Mouse (Mus musculus): Measurements from ENCODE around the gene Ltbr. TPM values are rescaled to one million over a fixed set of nuclear protein-coding genes. Genes with fewer than 3 reads are reported as not detected.

Gene Ltbr
- total RNA-seq (2021): 10 to 100 TPM; 88.9 to 89.8 TPM
- long read RNA-seq, experiment 1, transcript Ltbr-201 (10 exons, 2,107 nt): major isoform, 24 of 50 reads
- long read RNA-seq, experiment 1, partial matches to known transcripts: 10 of 50 reads
- long read RNA-seq, experiment 1, other reads (novel, unspliced or antisense): 16 of 50 reads
- long read RNA-seq, experiment 2, transcript Ltbr-201 (10 exons, 2,107 nt): major isoform, 15 of 46 reads
- long read RNA-seq, experiment 2, partial matches to known transcripts: 13 of 46 reads
- long read RNA-seq, experiment 2, other reads (novel, unspliced or antisense): 18 of 46 reads

DNA sequence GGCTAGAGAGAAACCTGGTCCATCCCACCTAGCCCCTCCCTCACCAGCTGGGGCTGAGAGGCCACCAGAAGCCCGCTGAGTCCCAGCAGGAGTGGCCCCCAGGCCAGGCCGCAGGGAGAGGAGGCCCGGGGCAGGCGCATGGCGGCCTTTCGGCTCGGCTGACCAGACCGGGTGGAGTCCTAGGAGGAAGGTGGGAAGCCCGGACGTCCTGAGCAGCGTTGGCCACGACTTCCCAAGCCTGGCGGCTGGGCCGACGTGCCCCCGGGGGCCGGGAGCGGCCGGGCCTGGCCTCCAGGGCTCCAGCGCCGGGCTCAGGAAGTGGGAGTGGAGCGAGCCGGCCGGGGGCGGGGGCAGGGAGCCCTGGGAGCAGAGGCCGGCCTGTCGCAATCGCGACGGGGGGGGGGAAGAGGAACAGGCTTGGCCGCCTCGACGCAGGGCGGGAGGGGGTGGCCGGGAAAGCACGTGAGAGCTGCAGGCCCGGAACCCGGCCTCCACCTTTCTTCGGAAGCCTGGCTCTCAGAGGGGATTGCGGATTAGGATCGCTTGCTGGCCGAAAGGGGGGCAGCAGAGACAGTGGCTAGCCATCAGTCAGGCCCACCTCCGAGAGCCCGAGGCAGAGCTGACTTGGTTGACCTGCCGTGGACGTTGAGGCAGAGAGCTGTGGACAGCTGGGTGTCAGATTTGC lies at the start of gene Ltbr:
Gene Ltbr, minus strand, starts transcription at position 340 of the 685 bp plus-strand sequence.
- peak; percentile 80 to 84 for DNase-seq (ENCODE audit: low spot score in 2 of 2)

GRCm38 (mm10) chr6:125363021-125363420 lies 49.3 kb upstream of the Ltbr start:
- no peak for DNase-seq (ENCODE audit: low spot score in 2 of 2)

GRCm38 (mm10) chr6:125361467-125362291 lies 48.0 kb upstream of the Ltbr start:
- peak in 1 of 2 experiments; percentile 41 for DNase-seq (ENCODE audit: low spot score in 2 of 2)

- DNase-seq (ENCODE audit: low spot score in 2 of 2): no peak
Observed at GRCm38 (mm10) chr6:125360846-125361245, 47.2 kb upstream of the Ltbr start.

GRCm38 (mm10) chr6:125359999-125360398 lies 46.3 kb upstream of the Ltbr start:
- peak in 1 of 2 experiments; percentile 36 for DNase-seq (ENCODE audit: low spot score in 2 of 2)

GRCm38 (mm10) chr6:125357334-125357733 lies 43.6 kb upstream of the Ltbr start:
- DNase-seq (ENCODE audit: low spot score in 2 of 2): no peak

DNA sequence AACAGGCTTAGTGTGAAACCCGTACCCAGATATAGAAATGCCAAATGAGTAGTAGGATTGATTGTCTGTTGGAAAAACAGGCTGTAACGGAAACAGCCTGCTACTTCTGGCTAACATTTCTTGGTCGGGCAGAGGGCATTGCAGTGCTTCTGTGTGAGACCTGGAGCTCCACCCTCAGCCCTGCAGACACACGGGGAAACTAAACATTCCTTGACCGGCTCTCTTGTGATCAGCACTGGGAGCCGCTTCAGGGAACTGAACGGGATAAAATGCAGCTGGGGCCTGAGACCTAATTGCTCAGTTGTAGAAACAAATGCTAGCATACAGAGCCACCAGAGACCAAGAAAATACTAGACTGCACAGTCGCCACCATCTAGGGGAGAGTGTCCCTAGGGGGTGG lies 42.6 kb upstream of the Ltbr start:
- no peak for DNase-seq (ENCODE audit: low spot score in 2 of 2)

- DNase-seq (ENCODE audit: low spot score in 2 of 2): no peak
Observed at GRCm38 (mm10) chr6:125355197-125355741, 41.6 kb upstream of the Ltbr start.

- peak in 1 of 2 experiments; percentile 58 for DNase-seq (ENCODE audit: low spot score in 2 of 2)
Observed at GRCm38 (mm10) chr6:125354352-125355151, 40.9 kb upstream of the Ltbr start.

GRCm38 (mm10) chr6:125353655-125354054 lies 40.0 kb upstream of the Ltbr start:
- no peak for DNase-seq (ENCODE audit: low spot score in 2 of 2)

GRCm38 (mm10) chr6:125353221-125353620 lies 39.5 kb upstream of the Ltbr start:
- DNase-seq (ENCODE audit: low spot score in 2 of 2): no peak

DNA sequence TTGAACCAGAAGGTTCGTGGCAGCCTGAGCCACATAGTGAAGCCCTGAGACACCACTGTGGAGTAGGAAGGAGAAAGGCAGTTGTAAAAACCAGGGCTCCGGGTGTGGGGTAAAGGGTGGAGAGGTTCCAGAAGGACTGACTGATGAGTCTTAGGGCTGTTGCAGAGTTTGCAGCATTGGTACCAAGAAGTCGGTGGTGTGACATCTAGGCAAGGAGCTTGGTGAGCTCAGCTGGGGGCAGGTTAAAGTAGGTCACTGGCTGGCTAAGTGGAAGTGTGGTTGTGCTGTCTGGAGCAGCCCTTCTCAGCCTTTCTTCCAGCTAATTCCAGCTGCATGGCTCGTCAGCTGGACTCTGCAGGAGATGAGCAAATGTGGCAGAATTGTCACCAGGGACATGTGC lies 39.1 kb upstream of the Ltbr start:
- DNase-seq (ENCODE audit: low spot score in 2 of 2): no peak

DNA sequence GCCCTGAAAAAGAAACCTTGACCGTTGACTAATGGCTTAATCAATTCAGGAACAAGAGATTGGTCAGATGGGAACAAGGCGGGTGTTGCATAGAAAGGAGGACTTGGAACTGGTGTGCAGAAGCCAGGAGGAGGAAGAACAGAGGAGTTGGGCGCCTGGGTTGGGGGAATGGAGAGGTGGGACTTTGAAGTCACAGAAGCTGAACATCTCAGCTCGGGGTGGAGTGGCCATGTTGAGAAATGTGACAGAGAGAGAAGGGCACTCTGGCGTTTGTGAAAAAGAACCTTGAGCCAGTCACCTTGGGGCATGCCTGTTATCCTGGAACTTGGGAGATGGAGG lies 38.3 kb upstream of the Ltbr start:
- no peak for DNase-seq (ENCODE audit: low spot score in 2 of 2)

- DNase-seq (ENCODE audit: low spot score in 2 of 2): peak; percentile 52 to 62
Observed at GRCm38 (mm10) chr6:125351368-125352045, 37.8 kb upstream of the Ltbr start.

DNA sequence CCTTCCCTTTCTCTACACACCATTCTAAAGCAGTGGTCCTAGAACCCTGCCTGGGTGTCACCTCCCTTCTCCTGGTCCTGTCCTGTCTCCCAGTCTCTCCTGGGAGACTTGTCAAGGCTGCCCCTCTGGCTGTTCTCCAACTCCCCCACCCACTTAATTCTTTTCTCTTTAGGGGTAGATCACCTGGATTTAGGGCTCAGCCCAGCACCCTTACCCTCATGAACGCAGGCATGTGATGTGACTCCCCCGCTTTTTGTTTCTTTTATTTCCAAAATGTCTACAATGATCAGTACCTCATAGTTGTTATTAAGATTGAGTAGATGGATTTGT lies 37.3 kb upstream of the Ltbr start:
- no peak for DNase-seq (ENCODE audit: low spot score in 2 of 2)

- no peak for DNase-seq (ENCODE audit: low spot score in 2 of 2)
Observed at GRCm38 (mm10) chr6:125350231-125350994, 36.7 kb upstream of the Ltbr start.

GRCm38 (mm10) chr6:125349575-125350230 lies 36.0 kb upstream of the Ltbr start:
- DNase-seq (ENCODE audit: low spot score in 2 of 2): peak; percentile 31 to 60

DNA sequence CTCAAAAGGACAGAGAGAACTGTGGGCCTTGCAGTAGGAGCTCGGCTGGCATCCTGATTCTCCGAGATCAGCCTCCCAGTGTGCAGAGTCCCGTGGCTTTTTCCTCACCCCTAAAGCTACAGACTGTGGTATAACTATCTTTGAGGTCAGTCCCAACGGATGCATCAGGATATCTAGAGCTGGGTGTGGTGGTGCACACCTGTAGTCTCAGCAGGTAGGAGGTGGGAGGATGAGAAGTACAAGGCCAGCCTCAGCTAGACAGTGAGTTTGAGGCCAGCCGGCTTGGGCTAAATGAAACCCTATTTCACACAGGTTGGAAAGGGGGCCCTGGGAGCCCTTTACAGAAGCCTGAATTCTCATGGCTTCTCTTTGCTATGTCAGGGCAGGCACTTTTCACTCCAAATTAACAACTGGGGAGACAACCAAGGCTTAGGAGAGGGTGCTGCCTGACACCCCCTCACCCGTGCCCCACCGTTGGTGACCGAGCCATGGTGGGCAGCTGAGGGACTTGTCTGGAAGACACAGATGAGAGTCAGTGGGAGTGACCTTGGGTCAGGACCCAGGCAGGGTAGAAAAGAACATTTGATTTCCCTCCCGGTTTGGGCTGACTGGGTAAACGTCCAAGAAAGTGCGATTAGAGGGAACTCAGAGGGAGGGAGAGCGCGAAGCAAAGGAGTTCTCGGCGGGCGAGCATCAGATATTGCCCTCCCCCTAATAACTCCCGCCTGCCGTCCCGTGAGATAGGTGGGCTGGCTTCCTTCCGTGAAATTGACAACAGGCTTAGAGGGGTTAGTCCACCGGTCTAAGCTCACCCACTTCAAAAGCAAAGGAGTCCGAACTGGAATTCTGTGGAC lies 35.3 kb upstream of the Ltbr start, which contains the start of gene Tnfrsf1a:
Gene Tnfrsf1a, plus strand, starts transcription at position 642 of the 854 bp plus-strand sequence.
- DNase-seq (ENCODE audit: low spot score in 2 of 2): no peak
